Mouse (Mus musculus): ENCODE data around the gene Zfp143.

GRCm38 (mm10) chr7:110122565-110123422, 61.8 kb downstream of the Zfp143 start:
- TF ChIP-seq CTCF (IDR thresholded peaks at IDR 0.05; ENCODE audit: low read depth) = no peak
- TF ChIP-seq EP300 (optimal IDR thresholded peaks at IDR 0.05) = no peak

All from stomach, postnatal 0 days (tissue).